Mouse (Mus musculus): ENCODE data around the gene Zfp385c.

Zfp385c gene

GRCm38 (mm10) chr11:100692164-100692616 lies at the start of gene Zfp385c:
TSS of gene Zfp385c (minus strand) at chr11:100692455.
- DNase-seq (ENCODE audit: low spot score) = no peak

- no peak for DNase-seq (ENCODE audit: low spot score)
Measured at GRCm38 (mm10) chr11:100741348-100741747, 49.1 kb upstream of the Zfp385c start.

- DNase-seq (ENCODE audit: low spot score) = no peak
Measured at GRCm38 (mm10) chr11:100738749-100739148, 46.5 kb upstream of the Zfp385c start.

- peak; percentile 97 for DNase-seq (ENCODE audit: low spot score)
Measured at GRCm38 (mm10) chr11:100738066-100738604, 45.9 kb upstream of the Zfp385c start, which contains the start of gene Rab5c. TSS of gene Rab5c (minus strand) at chr11:100738215.

GRCm38 (mm10) chr11:100737105-100737733 lies 45.0 kb upstream of the Zfp385c start:
- DNase-seq (ENCODE audit: low spot score) = no peak

- no peak for DNase-seq (ENCODE audit: low spot score)
Measured at GRCm38 (mm10) chr11:100736746-100737080, 44.5 kb upstream of the Zfp385c start.

GRCm38 (mm10) chr11:100735954-100736745 lies 43.9 kb upstream of the Zfp385c start:
- DNase-seq (ENCODE audit: low spot score) = no peak

GRCm38 (mm10) chr11:100735134-100735865 lies 43.0 kb upstream of the Zfp385c start:
- no peak for DNase-seq (ENCODE audit: low spot score)

GRCm38 (mm10) chr11:100730477-100731205 lies 38.4 kb upstream of the Zfp385c start:
- DNase-seq (ENCODE audit: low spot score) = no peak

GRCm38 (mm10) chr11:100729976-100730375 lies 37.7 kb upstream of the Zfp385c start:
- DNase-seq (ENCODE audit: low spot score) = no peak

- no peak for DNase-seq (ENCODE audit: low spot score)
Measured at GRCm38 (mm10) chr11:100728601-100729000, 36.3 kb upstream of the Zfp385c start.

- no peak for DNase-seq (ENCODE audit: low spot score)
Measured at GRCm38 (mm10) chr11:100727201-100727600, 34.9 kb upstream of the Zfp385c start.

- DNase-seq (ENCODE audit: low spot score) = no peak
Measured at GRCm38 (mm10) chr11:100724919-100725512, 32.8 kb upstream of the Zfp385c start.

GRCm38 (mm10) chr11:100722493-100723028 lies 30.3 kb upstream of the Zfp385c start:
- DNase-seq (ENCODE audit: low spot score) = no peak

- no peak for DNase-seq (ENCODE audit: low spot score)
Measured at GRCm38 (mm10) chr11:100721776-100722492, 29.7 kb upstream of the Zfp385c start.

GRCm38 (mm10) chr11:100721254-100721653 lies 29.0 kb upstream of the Zfp385c start:
- no peak for DNase-seq (ENCODE audit: low spot score)

- no peak for DNase-seq (ENCODE audit: low spot score)
Measured at GRCm38 (mm10) chr11:100720345-100720744, 28.1 kb upstream of the Zfp385c start.

- no peak for DNase-seq (ENCODE audit: low spot score)
Measured at GRCm38 (mm10) chr11:100719893-100720292, 27.6 kb upstream of the Zfp385c start.

GRCm38 (mm10) chr11:100719312-100719711 lies 27.1 kb upstream of the Zfp385c start:
- DNase-seq (ENCODE audit: low spot score) = no peak

GRCm38 (mm10) chr11:100718866-100719265 lies 26.6 kb upstream of the Zfp385c start:
- no peak for DNase-seq (ENCODE audit: low spot score)
